ENCODE assay signal across 8 mouse cellular contexts in genomic region chr2:28534436-28535262, GRCm38 (mm10). TPM values are rescaled to one million over a fixed set of nuclear protein-coding genes. Genes with fewer than 3 reads are reported as not detected.
DNase-seq lines count a peak whose midpoint lies in the region; TF ChIP-seq lines count a peak whose summit lies in the region.

No protein-coding gene starts in this region.

- H3K36me3 ChIP-seq in heart, embryonic 10.5 days: no peaks in the 10 kb centered on the region

- peak; percentile 11 for DNase-seq in A20 (ENCODE audit: low read depth, low spot score)
- peak; percentile 81 for DNase-seq in brain, embryonic 14.5 days (ENCODE audit: low read depth)
- no peak for DNase-seq in heart, embryonic 10.5 days (ENCODE audit: low spot score)
- peak; percentile 77 for DNase-seq in kidney, postnatal 10 days
- peak; percentile 70 to 79 for DNase-seq in lung, postnatal 4 days
- DNase-seq in B cell, adult 2 months: no peak
- no peak for DNase-seq in left cerebral cortex, adult 9 months (ENCODE audit: low spot score in 2 of 2)
- DNase-seq in thymus, postnatal 36 days: no peak

- 37% methylated on average over 11 of the region's 11 CpGs for WGBS in heart, embryonic 10.5 days

- no peak for TF ChIP-seq CTCF in brain, embryonic 14.5 days (IDR thresholded peaks at IDR 0.05; ENCODE audit: borderline replicate concordance, extremely low read depth, insufficient read depth, insufficient read length)

- no peak for TF ChIP-seq POLR2A in brain, embryonic 14.5 days (IDR thresholded peaks at IDR 0.05; ENCODE audit: borderline replicate concordance, extremely low read depth, insufficient read depth, insufficient read length, poor library complexity, severe bottlenecking)

- peak overlapping the region; percentile 77 for H3K4me3 ChIP-seq in heart, embryonic 10.5 days

- H3K9me3 ChIP-seq in heart, embryonic 10.5 days: no peaks in the 10 kb centered on the region

- peaks cover 82% of the 10 kb centered on the region for H3K4me1 ChIP-seq in heart, embryonic 10.5 days

- H3K27me3 ChIP-seq in heart, embryonic 10.5 days (ENCODE audit: insufficient read depth, poor library complexity, severe bottlenecking): no peaks in the 10 kb centered on the region

- peak overlapping the region; percentile 74 for H3K27ac ChIP-seq in heart, embryonic 10.5 days

RNA-seq across cellular contexts. Expression of gene Ralgds, which starts 21.7 kb away (rescaled TPM):
- polyA plus RNA-seq in brain, embryonic 14.5 days (2012; rRNA removed): 179 and 191 TPM in 2 replicates
- 11.6 and 20.5 TPM in 2 replicates for polyA plus RNA-seq in heart, embryonic 10.5 days (2016; fragmentation: Nextera tagmentation; extraction: Ambion mirVana)

RNA-seq across cellular contexts. Expression of gene Cel, which starts 28.6 kb away (rescaled TPM):
- 0.10 and 0.14 TPM in 2 replicates for polyA plus RNA-seq in brain, embryonic 14.5 days (2012; rRNA removed)
- not detected in 2 replicates for polyA plus RNA-seq in heart, embryonic 10.5 days (2016; fragmentation: Nextera tagmentation; extraction: Ambion mirVana)

RNA-seq across cellular contexts. Expression of gene Gm10134, which starts 28.8 kb away (rescaled TPM):
- 0.37 TPM in 1 of 2 replicates, not detected in the other for polyA plus RNA-seq in brain, embryonic 14.5 days (2012; rRNA removed)
- not detected in 2 replicates for polyA plus RNA-seq in heart, embryonic 10.5 days (2016; fragmentation: Nextera tagmentation; extraction: Ambion mirVana)

RNA-seq across cellular contexts. Expression of gene Gbgt1, which starts 38.0 kb away (rescaled TPM):
- 0.91 and 1.8 TPM in 2 replicates for polyA plus RNA-seq in brain, embryonic 14.5 days (2012; rRNA removed)
- 0.13 TPM in 1 of 2 replicates, not detected in the other for polyA plus RNA-seq in heart, embryonic 10.5 days (2016; fragmentation: Nextera tagmentation; extraction: Ambion mirVana)

RNA-seq across cellular contexts. Expression of gene Gtf3c5, which starts 48.9 kb away (rescaled TPM):
- polyA plus RNA-seq in brain, embryonic 14.5 days (2012; rRNA removed): 45.9 and 51.4 TPM in 2 replicates
- 37.0 and 45.2 TPM in 2 replicates for polyA plus RNA-seq in heart, embryonic 10.5 days (2016; fragmentation: Nextera tagmentation; extraction: Ambion mirVana)

Comparison
In these comparisons a context has a peak if more than half of its experiments do, and no peak if none do; other contexts are left out.
1. DNase-seq: peak in A20 (single experiment), brain, embryonic 14.5 days (single experiment), kidney, postnatal 10 days (single experiment) and lung, postnatal 4 days (2 of 2); none in heart, embryonic 10.5 days (single experiment), B cell, adult 2 months (0 of 2), left cerebral cortex, adult 9 months (0 of 2) and thymus, postnatal 36 days (0 of 2).